Mouse (Mus musculus): ENCODE measurements around the gene Stat2.
"Not testable (repeated sequence)": the region's sequence is repeated elsewhere in the genome, so short reads cannot be mapped to it uniquely, and the experiment has no call there.

Gene Stat2

DNA sequence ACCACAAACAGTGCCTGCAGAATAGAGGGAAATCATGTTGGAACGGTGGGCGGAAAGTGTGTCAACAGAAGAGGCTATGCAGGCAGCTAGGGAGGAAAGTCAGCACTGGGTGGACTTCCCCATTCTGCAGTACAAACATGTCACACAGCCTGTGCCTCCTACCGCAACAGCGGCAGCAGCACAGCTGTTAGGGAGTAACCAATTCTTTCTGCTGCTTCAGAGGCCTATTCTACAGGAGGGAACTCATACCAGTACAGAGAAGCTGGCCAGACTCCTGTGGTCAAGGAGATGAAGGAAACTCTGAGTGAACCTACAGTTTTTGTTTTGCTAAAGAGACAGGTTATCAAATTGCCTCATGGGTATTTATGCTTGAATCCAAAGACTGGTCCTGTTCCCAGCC lies 11.4 kb upstream of the Stat2 start:
- DNase-seq (ENCODE audit: low spot score), result peak; percentile 9

DNA sequence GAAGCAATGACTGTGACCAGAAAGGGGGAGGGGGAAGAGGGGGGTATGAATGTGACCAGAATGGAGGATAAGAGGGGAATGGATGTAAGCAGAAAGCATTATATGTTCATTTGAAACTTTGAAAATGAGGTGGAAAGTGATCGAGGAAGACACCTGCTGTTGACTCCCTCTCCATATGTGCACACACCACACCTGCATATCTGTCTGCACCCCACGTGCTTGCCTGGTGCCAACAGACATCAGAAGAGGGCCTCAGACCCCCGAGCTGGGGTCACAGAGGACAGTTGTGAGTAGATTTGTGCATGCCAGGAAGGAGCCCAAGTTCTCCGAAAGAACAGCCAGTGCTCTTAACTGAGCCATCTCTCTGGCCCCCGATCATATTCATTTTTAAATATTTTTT lies 10.4 kb upstream of the Stat2 start:
- no peak for DNase-seq (ENCODE audit: low spot score)

GRCm38 (mm10) chr10:128260376-128260775 lies 10.0 kb upstream of the Stat2 start:
- DNase-seq (ENCODE audit: low spot score), result not testable (repeated sequence)

GRCm38 (mm10) chr10:128262300-128262699 lies 8.1 kb upstream of the Stat2 start:
- no peak for DNase-seq (ENCODE audit: low spot score)

- DNase-seq (ENCODE audit: low spot score), result no peak
Observed at GRCm38 (mm10) chr10:128263393-128264310, 6.7 kb upstream of the Stat2 start.

GRCm38 (mm10) chr10:128268371-128268770 lies 2.0 kb upstream of the Stat2 start, which contains the start of gene Apof:
Gene Apof, plus strand, starts transcription at chr10:128268671.
- DNase-seq (ENCODE audit: low spot score), result no peak

- no peak for DNase-seq (ENCODE audit: low spot score)
Observed at GRCm38 (mm10) chr10:128269206-128269910, 1.0 kb upstream of the Stat2 start.

- DNase-seq (ENCODE audit: low spot score), result no peak
Observed at GRCm38 (mm10) chr10:128270866-128271265, 507 bp downstream of the Stat2 start.

DNA sequence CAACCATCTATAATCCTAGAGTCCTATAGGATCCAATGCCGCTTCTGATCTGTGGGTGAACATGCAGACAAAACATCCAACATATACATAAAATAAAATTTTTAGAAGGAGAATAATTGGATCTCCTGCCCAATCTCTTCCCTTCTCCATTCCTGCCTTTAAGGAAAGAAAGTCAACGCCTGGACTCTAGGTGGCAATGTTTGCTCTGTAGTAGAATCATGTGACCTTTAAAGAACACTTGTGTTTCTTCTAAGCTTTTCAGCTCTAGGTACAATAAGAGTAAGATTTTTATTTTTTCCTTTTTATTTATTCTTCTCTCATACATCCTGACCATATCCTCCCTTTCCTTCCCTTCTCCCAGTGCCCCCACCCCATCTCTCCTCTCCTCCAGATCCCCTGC lies 1.5 kb downstream of the Stat2 start:
- DNase-seq (ENCODE audit: low spot score), result no peak

- DNase-seq (ENCODE audit: low spot score), result not testable (repeated sequence)
Observed at GRCm38 (mm10) chr10:128272819-128273439, 2.6 kb downstream of the Stat2 start.

- not testable (repeated sequence) for DNase-seq (ENCODE audit: low spot score)
Observed at GRCm38 (mm10) chr10:128275374-128275773, 5.0 kb downstream of the Stat2 start.

DNA sequence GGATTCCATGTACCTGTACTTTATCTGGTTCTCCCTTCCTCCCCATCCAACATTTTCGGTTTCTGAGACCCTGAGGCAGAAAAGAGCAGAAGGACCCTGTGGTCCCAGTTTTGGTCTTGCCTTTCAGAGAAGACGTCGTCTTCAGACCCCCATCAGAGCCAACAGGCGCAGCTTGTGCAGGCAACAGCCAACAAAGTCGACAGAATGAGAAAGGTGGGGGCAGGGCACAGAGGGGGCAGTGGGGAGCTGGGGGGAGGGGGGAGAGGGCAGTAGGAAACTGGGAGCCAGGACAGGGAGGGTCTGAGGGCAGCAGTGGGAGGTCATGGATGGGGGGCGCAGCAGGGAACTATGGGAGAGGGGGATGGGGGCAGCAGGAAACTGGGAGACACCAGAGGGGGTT lies 7.8 kb downstream of the Stat2 start:
- no peak for DNase-seq (ENCODE audit: low spot score)

DNA sequence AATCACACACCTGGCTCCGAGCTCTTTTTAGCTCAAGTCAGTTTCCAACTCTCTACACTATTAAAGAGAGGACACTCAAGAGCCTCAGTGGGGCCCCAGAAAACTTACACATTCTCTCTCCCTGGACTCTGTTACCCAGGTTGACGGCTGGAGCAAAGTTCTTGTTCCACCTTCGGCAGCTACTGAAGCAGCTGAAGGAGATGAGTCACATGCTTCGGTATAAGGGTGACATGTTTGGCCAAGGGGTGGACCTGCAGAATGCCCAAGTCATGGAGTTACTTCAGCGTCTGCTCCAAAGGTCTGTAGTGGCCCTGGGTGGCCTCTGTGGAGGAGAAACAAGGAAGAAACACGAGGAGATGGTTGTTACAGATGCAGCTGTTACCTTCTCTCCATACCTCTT lies 10.6 kb downstream of the Stat2 start:
- DNase-seq (ENCODE audit: low spot score), result no peak

DNA sequence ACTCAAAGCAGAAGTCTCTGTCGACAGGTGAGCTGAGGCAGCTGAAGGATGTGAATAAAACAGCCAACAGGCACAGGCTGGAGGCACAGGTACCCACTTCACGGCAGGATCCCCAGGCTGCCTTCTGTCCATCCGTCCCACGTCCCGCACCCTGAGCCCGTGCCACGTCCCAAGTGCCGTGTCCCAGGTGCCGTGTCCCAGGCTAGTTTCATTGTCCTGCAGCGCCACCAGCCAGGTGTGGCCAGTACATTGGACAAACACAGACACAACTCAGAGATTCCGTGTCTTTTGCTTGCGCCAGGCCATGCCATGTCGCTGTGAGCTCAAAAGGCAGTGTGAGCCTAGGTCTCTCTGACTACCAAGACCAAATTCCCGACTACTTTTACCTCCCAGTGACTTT lies 11.3 kb downstream of the Stat2 start:
- no peak for DNase-seq (ENCODE audit: low spot score)

DNA sequence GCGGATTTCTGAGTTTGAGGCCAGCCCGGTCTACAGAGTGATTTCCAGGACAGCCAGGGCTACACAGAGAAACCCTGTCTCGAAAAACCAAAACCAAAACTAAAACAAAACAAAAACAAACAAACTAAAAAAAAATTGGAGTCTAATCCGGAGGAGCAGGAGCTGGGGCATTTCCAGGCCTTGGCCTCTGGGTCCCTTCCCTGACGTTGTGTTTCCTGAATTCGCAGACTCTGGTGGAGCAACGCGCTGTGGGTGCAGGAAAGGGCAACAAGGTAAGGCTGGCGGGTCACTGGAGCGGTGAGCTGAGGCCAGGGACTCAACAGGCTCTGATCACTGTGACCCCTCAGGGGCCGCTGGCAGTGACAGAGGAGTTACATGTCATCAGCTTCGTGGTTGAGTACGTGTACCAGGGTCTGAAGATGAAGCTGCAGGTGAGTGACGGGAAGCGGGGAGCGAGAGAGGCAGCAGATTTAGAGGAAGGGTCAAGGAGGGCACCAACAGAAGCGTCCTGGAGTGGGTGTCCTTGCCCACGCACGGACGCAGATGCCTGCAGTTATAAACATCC lies 12.6 kb downstream of the Stat2 start:
- DNase-seq (ENCODE audit: low spot score), result no peak

GRCm38 (mm10) chr10:128283604-128284579 lies 13.5 kb downstream of the Stat2 start:
- DNase-seq (ENCODE audit: low spot score), result peak; percentile 55

- DNase-seq (ENCODE audit: low spot score), result not testable (repeated sequence)
Observed at GRCm38 (mm10) chr10:128290594-128290993, 20.2 kb downstream of the Stat2 start.

- DNase-seq (ENCODE audit: low spot score), result no peak
Observed at GRCm38 (mm10) chr10:128296370-128297090, 26.2 kb downstream of the Stat2 start.

GRCm38 (mm10) chr10:128297221-128297620 lies 26.9 kb downstream of the Stat2 start:
- no peak for DNase-seq (ENCODE audit: low spot score)

DNA sequence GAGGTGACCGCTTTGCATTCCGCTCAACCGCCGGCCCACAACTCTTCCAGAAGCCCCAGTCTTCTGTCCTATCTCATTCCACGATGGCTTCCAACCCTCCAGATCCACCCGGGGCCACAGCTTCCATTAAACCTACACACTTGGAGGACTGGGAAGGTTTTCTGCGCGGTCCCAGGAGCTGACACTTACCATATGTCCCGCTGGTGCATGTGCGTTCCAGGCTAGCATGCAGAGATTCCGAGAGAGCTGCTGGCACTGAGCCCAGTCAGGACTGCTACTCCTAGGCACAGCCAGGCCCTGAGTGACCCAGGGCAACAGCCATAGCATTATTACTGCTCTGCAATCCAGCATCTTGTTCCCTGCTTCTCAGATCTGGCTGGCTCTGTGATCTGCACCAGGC lies 27.3 kb downstream of the Stat2 start:
- DNase-seq (ENCODE audit: low spot score), result no peak

Data from spleen, adult 12 weeks (tissue).